Comparison of ENCODE assay signal across 20 mouse cellular contexts in the genomic region with DNA sequence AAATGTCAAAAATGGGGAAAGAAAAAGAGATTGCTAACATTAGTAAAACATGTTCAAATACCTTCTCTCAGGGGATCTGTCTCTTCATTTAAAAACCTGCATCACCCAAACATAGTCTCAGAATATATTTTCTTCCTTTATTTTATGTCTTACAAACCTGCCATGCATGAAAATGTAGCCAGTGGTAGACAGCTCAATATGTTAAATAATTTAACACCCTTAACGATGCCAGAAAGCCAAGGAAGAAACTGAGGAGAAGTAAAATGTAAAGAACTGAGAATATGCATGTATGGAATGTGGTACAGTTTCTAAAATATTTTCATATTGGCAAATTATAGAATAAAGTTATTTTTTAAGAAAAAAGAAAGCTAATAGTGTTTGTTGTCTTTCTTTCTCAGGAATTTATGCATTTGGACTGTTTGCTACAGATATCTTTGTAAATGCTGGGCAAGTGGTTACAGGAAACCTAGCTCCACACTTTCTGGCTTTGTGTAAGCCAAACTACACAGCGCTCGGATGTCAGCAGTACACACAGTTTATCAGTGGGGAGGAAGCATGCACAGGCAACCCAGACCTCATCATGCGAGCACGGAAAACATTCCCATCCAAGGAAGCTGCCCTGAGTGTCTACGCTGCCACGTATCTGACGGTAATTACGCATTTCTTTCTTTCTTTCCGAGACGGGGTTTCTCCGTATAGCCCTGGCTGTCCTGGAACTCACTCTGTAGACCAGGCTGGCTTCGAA. TPM values are rescaled to one million over a fixed set of nuclear protein-coding genes. Genes with fewer than 3 reads are reported as not detected.
"Had no signal": no experiment of that assay in that cellular context is flagged by ENCODE, and none has a peak within 500 bp of the region (broad histone marks: within the 10 kb centered on the region; RNA-seq: fewer than 3 reads in every experiment).

No protein-coding gene starts in this region.

- ATAC-seq: midbrain, embryonic 15.5 days had no signal

- H3K27ac ChIP-seq: kidney, postnatal 0 days; liver, embryonic 13.5 days; midbrain, embryonic 15.5 days; neural tube, embryonic 13.5 days; stomach, postnatal 0 days had no signal

- H3K9ac ChIP-seq: liver, embryonic 13.5 days; midbrain, embryonic 15.5 days; neural tube, embryonic 13.5 days had no signal

- H3K4me1 ChIP-seq: liver, embryonic 13.5 days; neural tube, embryonic 13.5 days had no signal

- H3K36me3 ChIP-seq: liver, embryonic 13.5 days; midbrain, embryonic 15.5 days; neural tube, embryonic 13.5 days had no signal

- H3K4me3 ChIP-seq: liver, embryonic 13.5 days; midbrain, embryonic 15.5 days; myocyte; neural tube, embryonic 13.5 days had no signal

- DNase-seq: kidney, adult 2 months; kidney, postnatal 25 days; liver, embryonic 13.5 days; lung, adult 2 months; lung, postnatal 14 days; lung, postnatal 4 days; right cerebral cortex, postnatal 4 days; thymus, adult 2 months; thymus, postnatal 14 days had no signal

- H3K9me3 ChIP-seq: liver, embryonic 13.5 days; midbrain, embryonic 15.5 days; neural tube, embryonic 13.5 days had no signal

- H3K27me3 ChIP-seq: liver, embryonic 13.5 days; midbrain, embryonic 15.5 days; neural tube, embryonic 13.5 days had no signal

- H3K4me2 ChIP-seq: liver, embryonic 13.5 days; midbrain, embryonic 11.5 days; midbrain, embryonic 15.5 days; neural tube, embryonic 13.5 days had no signal

RNA-seq across cellular contexts. Expression of gene Plppr5, which starts 50.8 kb away (rescaled TPM):
- total RNA-seq: megakaryocyte progenitor cell, adult 5-6 weeks; megakaryocyte-erythroid progenitor cell, adult 5-6 weeks; monocyte, adult 5-6 weeks; neutrophil, adult 5-6 weeks had no signal
- polyA plus RNA-seq: limb, embryonic 11.5 days; myocyte had no signal
